Mouse (Mus musculus): ENCODE data around the gene Spns3. TPM values are rescaled to one million over a fixed set of nuclear protein-coding genes. Genes with fewer than 3 reads are reported as not detected.

The Spns3 gene
- polyA plus RNA-seq, 1 experiment from 2014 or later, result not detected

DNA sequence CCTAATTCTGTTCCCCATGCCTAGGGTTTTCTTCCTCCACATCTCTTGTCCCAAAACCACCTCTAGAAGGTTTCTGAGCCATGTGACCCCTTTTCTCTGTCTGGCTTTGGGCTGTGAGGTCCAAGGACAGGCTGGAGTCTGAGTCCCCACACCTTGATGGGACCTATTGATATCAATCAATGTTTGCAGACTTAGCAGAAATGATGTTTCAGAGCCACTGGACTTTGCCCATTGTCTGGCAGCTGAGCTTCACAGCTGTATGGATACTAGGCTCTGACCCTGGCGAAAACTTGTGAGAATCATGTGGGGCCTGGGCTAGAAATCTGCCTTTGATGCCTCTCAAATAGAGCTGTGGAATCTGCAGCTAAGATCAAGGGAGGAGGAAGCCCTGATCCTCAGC lies 53.5 kb downstream of the Spns3 start:
- H3K4me2 ChIP-seq (ENCODE audit: low read depth, low read length, severe bottlenecking), result no peak overlapping the region
- 60% methylated on average over 1 of the region's 1 CpGs for WGBS
- no peak for ATAC-seq (replicated peaks; ENCODE audit: low FRiP score)
- H3K4me3 ChIP-seq (ENCODE audit: low read depth, low read length), result no peak overlapping the region
- H3K9me3 ChIP-seq (ENCODE audit: control insufficient read depth, low read length), result no peaks in the 10 kb centered on the region
- H3K4me1 ChIP-seq (replicated peaks; ENCODE audit: control insufficient read depth, insufficient read depth, low read length), result no peaks in the 10 kb centered on the region
- no peak overlapping the region for H3K27ac ChIP-seq (ENCODE audit: low read depth, low read length)
- DNase-seq (ENCODE audit: low spot score), result no peak
- no peaks in the 10 kb centered on the region for H3K36me3 ChIP-seq (ENCODE audit: control insufficient read depth, insufficient read depth, low read length)
- no peaks in the 10 kb centered on the region for H3K27me3 ChIP-seq (ENCODE audit: control insufficient read depth, insufficient read depth, low read length)
- no peak overlapping the region for H3K9ac ChIP-seq (ENCODE audit: low read length)

DNA sequence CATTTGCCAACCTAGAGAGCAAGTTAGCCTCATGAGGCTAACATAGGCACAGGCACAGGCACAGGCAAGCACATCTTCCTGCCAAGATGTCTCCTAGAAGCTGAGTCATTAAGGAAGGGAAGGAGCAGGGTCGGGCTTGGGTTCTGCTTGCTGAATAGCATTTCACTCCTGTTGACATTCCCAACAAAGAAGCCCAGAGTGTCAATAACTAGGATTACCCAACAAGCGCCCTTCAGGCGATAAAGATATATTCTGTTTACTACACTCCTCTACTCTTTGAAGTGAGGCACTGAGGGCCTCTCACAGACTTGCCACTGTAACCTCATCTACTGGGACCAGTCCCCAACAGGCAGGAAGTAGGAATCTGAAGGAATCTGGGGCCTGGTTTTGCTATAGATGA lies 54.2 kb downstream of the Spns3 start:
- Histone ChIP-seq H3K36me3 (ENCODE audit: control insufficient read depth, insufficient read depth, low read length) (no peaks in the 10 kb centered on the region), H3K9ac (ENCODE audit: low read length) (no peak overlapping the region), H3K27ac (ENCODE audit: low read depth, low read length) (no peak overlapping the region), H3K9me3 (ENCODE audit: control insufficient read depth, low read length) (no peaks in the 10 kb centered on the region), H3K4me3 (ENCODE audit: low read depth, low read length) (no peak overlapping the region), H3K27me3 (ENCODE audit: control insufficient read depth, insufficient read depth, low read length) (no peaks in the 10 kb centered on the region), H3K4me1 (replicated peaks; ENCODE audit: control insufficient read depth, insufficient read depth, low read length) (no peaks in the 10 kb centered on the region), H3K4me2 (ENCODE audit: low read depth, low read length, severe bottlenecking) (no peak overlapping the region)
- ATAC-seq (replicated peaks; ENCODE audit: low FRiP score), result no peak
- WGBS, result 64% methylated on average over 3 of the region's 3 CpGs
- no peak for DNase-seq (ENCODE audit: low spot score)

DNA sequence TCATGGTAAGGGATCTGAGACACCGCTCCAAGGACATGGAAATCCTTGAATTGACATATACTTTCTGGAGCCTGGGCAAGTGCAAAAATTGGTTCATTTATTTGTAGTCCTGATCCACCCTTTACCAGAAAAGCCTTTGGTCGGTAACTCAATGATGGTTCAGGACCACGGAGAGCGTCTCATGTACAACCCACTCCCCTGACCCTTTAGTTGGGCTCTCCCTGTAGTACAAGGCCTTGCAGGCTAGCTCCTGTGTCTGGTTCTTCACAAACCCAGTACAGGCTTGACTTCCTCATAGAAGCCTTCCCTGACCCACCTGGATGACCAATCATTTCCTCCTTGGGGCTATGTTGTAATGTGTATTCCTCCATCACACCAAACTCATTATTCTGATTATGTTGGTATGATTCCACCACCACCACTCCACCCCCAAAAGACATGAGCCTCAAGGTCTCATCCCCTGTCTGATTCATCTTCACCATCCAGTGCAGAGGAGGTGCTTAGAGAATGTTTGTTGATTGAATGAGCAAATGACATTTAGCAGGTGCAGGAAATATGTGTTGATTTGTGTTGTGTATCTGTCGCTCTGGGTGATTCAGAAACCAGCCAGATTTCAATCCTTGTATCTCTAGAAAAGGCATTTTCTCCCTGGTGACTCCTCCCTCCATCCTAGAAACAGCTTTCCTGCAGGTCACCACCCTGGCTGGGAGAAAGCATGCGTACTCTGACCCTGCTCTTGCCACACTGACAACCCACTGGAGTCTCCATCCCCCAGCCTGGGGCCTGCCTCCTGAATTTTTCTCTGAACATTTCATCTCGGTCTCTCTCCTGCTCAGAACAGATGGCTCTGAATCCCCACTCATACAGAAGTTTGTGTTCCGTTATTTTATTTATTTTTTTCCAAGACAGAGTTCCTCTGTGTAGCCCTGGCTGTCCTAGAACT lies 56.0 kb downstream of the Spns3 start:
- H3K4me2 ChIP-seq (ENCODE audit: low read depth, low read length, severe bottlenecking), result no peak overlapping the region
- H3K27ac ChIP-seq (ENCODE audit: low read depth, low read length), result no peak overlapping the region
- H3K9ac ChIP-seq (ENCODE audit: low read length), result no peak overlapping the region
- DNase-seq (ENCODE audit: low spot score), result no peak
- H3K4me1 ChIP-seq (replicated peaks; ENCODE audit: control insufficient read depth, insufficient read depth, low read length), result peaks cover under 1% of the 10 kb centered on the region; the same call in 1 of the 2 replicates
- H3K27me3 ChIP-seq (ENCODE audit: control insufficient read depth, insufficient read depth, low read length), result peaks cover under 1% of the 10 kb centered on the region; the same call in 1 of the 2 replicates
- H3K4me3 ChIP-seq (ENCODE audit: low read depth, low read length), result no peak overlapping the region
- H3K36me3 ChIP-seq (ENCODE audit: control insufficient read depth, insufficient read depth, low read length), result no peaks in the 10 kb centered on the region
- WGBS, result 51% methylated on average over 8 of the region's 8 CpGs
- no peaks in the 10 kb centered on the region for H3K9me3 ChIP-seq (ENCODE audit: control insufficient read depth, low read length)
- ATAC-seq (replicated peaks; ENCODE audit: low FRiP score), result no peak

DNA sequence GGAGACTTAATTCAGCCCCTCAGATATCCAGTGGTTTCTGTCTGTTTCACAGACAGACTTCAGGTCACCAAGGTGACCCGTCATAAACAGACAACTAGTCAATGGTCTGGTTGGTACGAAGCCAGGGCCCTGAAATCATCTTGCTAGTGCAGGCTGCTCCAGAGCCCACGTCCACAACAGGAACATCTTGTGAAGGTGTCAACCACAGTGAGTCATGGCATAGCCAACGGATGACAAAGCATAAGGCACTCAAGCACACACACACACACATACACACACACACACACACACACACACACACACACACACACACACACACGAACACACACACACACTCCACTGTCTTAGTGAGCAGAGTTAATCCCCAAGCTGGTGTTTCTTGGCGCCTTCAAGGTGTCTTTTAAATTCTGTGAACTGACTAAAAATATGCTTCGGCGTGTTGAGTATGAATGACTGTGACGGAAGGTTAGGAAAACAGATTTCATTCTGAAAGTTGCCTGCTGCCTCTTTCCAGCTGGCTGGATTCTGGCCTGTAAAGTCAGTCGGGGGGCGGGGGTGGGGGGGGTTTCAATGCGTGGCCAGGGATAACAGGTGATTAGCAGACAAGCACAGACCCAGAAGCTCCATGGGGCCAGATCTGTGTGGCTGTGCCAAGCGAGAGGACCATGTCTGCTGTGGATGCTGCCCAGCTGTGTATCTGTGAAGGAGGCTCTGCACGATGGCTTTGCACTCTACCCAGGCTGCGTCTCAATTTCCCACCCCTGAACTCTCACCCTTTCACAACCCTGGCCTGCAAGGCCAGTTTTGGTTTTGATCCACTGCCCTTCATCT lies 59.0 kb downstream of the Spns3 start:
- H3K4me1 ChIP-seq (replicated peaks; ENCODE audit: control insufficient read depth, insufficient read depth, low read length), result peaks cover 3% of the 10 kb centered on the region; the same call in 1 of the 2 replicates
- no peaks in the 10 kb centered on the region for H3K9me3 ChIP-seq (ENCODE audit: control insufficient read depth, low read length)
- H3K27me3 ChIP-seq (ENCODE audit: control insufficient read depth, insufficient read depth, low read length), result peaks cover 17% of the 10 kb centered on the region
- no peak overlapping the region for H3K4me3 ChIP-seq (ENCODE audit: low read depth, low read length)
- no peak overlapping the region for H3K4me2 ChIP-seq (ENCODE audit: low read depth, low read length, severe bottlenecking)
- H3K27ac ChIP-seq (ENCODE audit: low read depth, low read length), result no peak overlapping the region
- DNase-seq (ENCODE audit: low spot score), result no peak
- H3K9ac ChIP-seq (ENCODE audit: low read length), result no peak overlapping the region
- H3K36me3 ChIP-seq (ENCODE audit: control insufficient read depth, insufficient read depth, low read length), result no peaks in the 10 kb centered on the region
- 72% methylated on average over 15 of the region's 15 CpGs for WGBS
- no peak for ATAC-seq (replicated peaks; ENCODE audit: low FRiP score)

DNA sequence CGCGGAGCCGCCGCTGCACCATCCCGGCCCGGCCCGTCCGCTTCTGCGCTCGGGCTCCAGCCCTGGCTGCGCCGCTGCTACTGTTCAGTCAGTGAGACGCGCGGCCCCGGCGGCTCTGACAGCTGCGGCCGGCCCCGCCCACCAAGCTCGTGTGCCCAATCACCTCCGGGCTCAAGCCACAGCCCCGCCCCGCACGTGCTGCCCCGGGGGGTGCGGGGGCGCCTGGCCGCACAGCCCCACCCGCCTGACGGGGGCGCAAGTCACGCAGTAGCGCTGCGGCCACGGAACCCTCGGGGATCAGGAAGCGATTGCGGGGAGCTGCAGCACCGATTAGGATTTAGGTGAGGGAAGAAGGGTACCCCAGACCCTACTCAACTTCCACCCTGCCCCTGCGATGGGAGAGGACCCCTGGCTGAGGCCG lies 60.4 kb downstream of the Spns3 start, which contains the start of gene Spns2:
Spns2 (minus strand) TSS at position 24 of the 421 bp plus-strand sequence.
- Histone ChIP-seq H3K9ac (ENCODE audit: low read length) (peak within 1 kb of the TSS; percentile 53), H3K27me3 (ENCODE audit: control insufficient read depth, insufficient read depth, low read length) (peaks cover 17% of the 10 kb centered on the region), H3K4me2 (ENCODE audit: low read depth, low read length, severe bottlenecking) (peak within 1 kb of the TSS; percentile 84), H3K4me3 (ENCODE audit: low read depth, low read length) (peak within 1 kb of the TSS; percentile 61), H3K4me1 (replicated peaks; ENCODE audit: control insufficient read depth, insufficient read depth, low read length) (peaks cover 3% of the 10 kb centered on the region; the same call in 1 of the 2 replicates), H3K9me3 (ENCODE audit: control insufficient read depth, low read length) (no peaks in the 10 kb centered on the region), H3K27ac (ENCODE audit: low read depth, low read length) (peak within 1 kb of the TSS; percentile 59), H3K36me3 (ENCODE audit: control insufficient read depth, insufficient read depth, low read length) (no peaks in the 10 kb centered on the region)
- DNase-seq (ENCODE audit: low spot score) (peak; percentile 91), ATAC-seq (replicated peaks; ENCODE audit: low FRiP score) (peak; percentile 91)
- 1% methylated on average over 42 of the region's 42 CpGs for WGBS

DNA sequence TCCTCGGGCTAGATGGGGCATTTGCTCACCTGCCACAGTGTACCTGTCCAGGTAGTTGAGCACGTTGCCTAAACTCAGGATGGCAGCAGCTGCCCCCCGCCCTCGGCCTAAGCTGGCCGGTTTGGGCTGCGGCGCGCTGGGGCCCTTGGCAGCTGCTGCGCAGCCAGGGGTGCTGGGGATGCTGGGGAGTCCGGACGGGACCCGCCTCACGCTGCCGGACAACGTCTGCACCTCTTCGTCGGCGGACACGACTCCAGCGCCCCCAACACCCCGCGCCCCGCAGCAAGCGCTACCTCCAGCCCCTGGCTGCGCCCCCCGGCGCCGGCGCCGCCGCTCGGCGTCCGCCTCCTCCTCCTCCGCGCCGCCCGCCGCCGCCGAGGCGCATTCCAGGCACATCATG lies 60.9 kb downstream of the Spns3 start:
- no peaks in the 10 kb centered on the region for H3K9me3 ChIP-seq (ENCODE audit: control insufficient read depth, low read length)
- peaks cover 3% of the 10 kb centered on the region; the same call in 1 of the 2 replicates for H3K4me1 ChIP-seq (replicated peaks; ENCODE audit: control insufficient read depth, insufficient read depth, low read length)
- peak overlapping the region; percentile 61 for H3K4me3 ChIP-seq (ENCODE audit: low read depth, low read length)
- ATAC-seq (replicated peaks; ENCODE audit: low FRiP score) (0 out of 2 replicates have a peak, but pooled peaks have one; percentile 16), DNase-seq (ENCODE audit: low spot score) (peak; percentile 68)
- H3K36me3 ChIP-seq (ENCODE audit: control insufficient read depth, insufficient read depth, low read length), result no peaks in the 10 kb centered on the region
- no peak overlapping the region; the same call in 1 of the 2 replicates for H3K27ac ChIP-seq (ENCODE audit: low read depth, low read length)
- under 1% methylated on average over 33 of the region's 42 CpGs for WGBS
- peak overlapping the region; percentile 84 for H3K4me2 ChIP-seq (ENCODE audit: low read depth, low read length, severe bottlenecking)
- H3K27me3 ChIP-seq (ENCODE audit: control insufficient read depth, insufficient read depth, low read length), result peaks cover 17% of the 10 kb centered on the region
- H3K9ac ChIP-seq (ENCODE audit: low read length), result peak overlapping the region; percentile 53

DNA sequence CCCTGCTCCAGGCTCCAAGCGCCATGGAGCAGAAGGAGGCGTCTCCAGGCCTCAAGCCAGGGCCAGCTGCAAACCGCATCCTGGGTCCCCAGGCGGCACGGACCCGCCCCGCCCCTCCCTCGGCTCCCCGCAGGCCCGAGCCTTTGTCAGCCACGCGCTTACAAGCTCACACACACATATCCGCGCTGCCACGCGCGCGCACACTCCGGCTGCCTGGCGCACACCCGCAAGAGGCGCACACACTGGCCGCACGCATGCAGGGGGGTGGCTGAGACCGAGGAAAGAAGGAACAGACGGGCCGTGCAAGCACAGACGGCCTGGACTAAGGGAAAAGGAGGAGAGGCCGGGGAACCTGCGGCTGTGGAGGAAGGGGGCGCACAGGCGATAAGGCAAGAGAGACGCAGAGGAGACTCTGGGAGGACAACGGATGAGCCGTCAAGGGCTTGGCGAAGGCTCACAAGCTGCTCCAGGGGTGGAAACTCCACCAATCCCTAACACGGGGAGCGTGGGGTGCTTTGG lies 61.5 kb downstream of the Spns3 start:
- Histone ChIP-seq H3K4me2 (ENCODE audit: low read depth, low read length, severe bottlenecking) (peak overlapping the region; percentile 84), H3K27me3 (ENCODE audit: control insufficient read depth, insufficient read depth, low read length) (peaks cover 17% of the 10 kb centered on the region), H3K27ac (ENCODE audit: low read depth, low read length) (peak overlapping the region; percentile 59), H3K4me1 (replicated peaks; ENCODE audit: control insufficient read depth, insufficient read depth, low read length) (peaks cover 3% of the 10 kb centered on the region; the same call in 1 of the 2 replicates), H3K36me3 (ENCODE audit: control insufficient read depth, insufficient read depth, low read length) (no peaks in the 10 kb centered on the region), H3K9me3 (ENCODE audit: control insufficient read depth, low read length) (no peaks in the 10 kb centered on the region), H3K9ac (ENCODE audit: low read length) (peak overlapping the region; percentile 53), H3K4me3 (ENCODE audit: low read depth, low read length) (peak overlapping the region; percentile 61)
- DNase-seq (ENCODE audit: low spot score), result peak; percentile 75
- under 1% methylated on average over 38 of the region's 38 CpGs for WGBS
- peak; percentile 48 for ATAC-seq (replicated peaks; ENCODE audit: low FRiP score)

DNA sequence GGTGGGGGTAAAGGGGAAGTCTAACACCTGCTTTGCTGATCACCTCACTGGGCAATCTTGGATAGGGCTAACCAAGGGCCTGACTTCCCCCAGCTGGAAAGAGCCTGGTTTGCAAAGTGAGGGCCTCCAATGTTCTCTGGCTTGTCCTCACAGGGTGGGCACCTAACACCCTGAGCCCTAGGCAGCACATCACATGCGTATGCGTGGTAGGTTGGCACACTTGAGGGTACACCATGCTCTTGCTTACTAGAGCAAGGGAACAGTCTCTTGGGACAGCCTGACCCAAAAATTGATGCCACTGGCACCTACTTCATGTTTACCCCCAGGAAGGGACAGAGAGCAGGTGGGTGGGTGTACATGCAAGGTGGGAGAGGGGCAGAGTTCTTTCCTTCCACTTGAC lies 62.6 kb downstream of the Spns3 start:
- Histone ChIP-seq H3K9ac (ENCODE audit: low read length) (no peak overlapping the region), H3K4me1 (replicated peaks; ENCODE audit: control insufficient read depth, insufficient read depth, low read length) (peaks cover 3% of the 10 kb centered on the region; the same call in 1 of the 2 replicates), H3K27ac (ENCODE audit: low read depth, low read length) (no peak overlapping the region), H3K4me3 (ENCODE audit: low read depth, low read length) (no peak overlapping the region), H3K36me3 (ENCODE audit: control insufficient read depth, insufficient read depth, low read length) (no peaks in the 10 kb centered on the region), H3K27me3 (ENCODE audit: control insufficient read depth, insufficient read depth, low read length) (peaks cover 17% of the 10 kb centered on the region), H3K4me2 (ENCODE audit: low read depth, low read length, severe bottlenecking) (peak overlapping the region; percentile 84; the same call in 1 of the 2 replicates), H3K9me3 (ENCODE audit: control insufficient read depth, low read length) (no peaks in the 10 kb centered on the region)
- DNase-seq (ENCODE audit: low spot score) (no peak), ATAC-seq (replicated peaks; ENCODE audit: low FRiP score) (no peak)
- 96% methylated on average over 2 of the region's 2 CpGs for WGBS

Data from forebrain, embryonic 11.5 days (tissue).